Mouse (Mus musculus): ENCODE data around the gene Pou2f2. TPM values are rescaled to one million over a fixed set of nuclear protein-coding genes. Genes with fewer than 3 reads are reported as not detected.
A peak's percentile ranks its signal among the peaks of the same experiment; 100 is the strongest.

Pou2f2 gene
- polyA plus RNA-seq, 1 experiment from 2014 or later: 13.6 TPM

DNA sequence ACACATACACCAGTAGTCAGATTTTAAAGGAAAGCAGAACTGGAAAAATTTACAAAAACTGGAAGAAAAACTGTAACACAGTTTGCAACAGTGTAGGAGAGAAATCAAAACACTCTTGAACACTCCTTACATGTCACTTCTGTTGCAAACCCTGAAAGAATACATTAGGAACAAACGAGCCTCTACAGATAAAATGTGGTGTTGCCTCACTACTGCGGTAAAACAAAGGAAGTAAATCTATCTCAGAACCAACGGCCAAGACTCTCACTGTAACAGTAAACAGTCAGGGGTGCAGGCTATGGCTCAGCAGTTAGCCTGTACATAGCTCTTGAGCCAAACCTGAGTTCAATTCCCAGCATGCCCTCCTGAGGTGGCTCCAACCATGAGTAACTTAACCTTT is 33.6 kb upstream of the Pou2f2 start:
- 0 out of 2 replicates have a peak, but pooled peaks cover 4% of the 10 kb centered on the region for H3K9me3 ChIP-seq (replicated peaks)
- peaks cover 7% of the 10 kb centered on the region for H3K4me1 ChIP-seq
- no peak overlapping the region for H3K27ac ChIP-seq (replicated peaks)
- no peaks in the 10 kb centered on the region for H3K27me3 ChIP-seq (ENCODE audit: low read depth, poor library complexity, severe bottlenecking)
- no peak for DNase-seq (ENCODE audit: low spot score)
- 89% methylated on average over 3 of the region's 3 CpGs for WGBS
- peaks cover 46% of the 10 kb centered on the region for H3K36me3 ChIP-seq
- no peak overlapping the region for H3K4me3 ChIP-seq

DNA sequence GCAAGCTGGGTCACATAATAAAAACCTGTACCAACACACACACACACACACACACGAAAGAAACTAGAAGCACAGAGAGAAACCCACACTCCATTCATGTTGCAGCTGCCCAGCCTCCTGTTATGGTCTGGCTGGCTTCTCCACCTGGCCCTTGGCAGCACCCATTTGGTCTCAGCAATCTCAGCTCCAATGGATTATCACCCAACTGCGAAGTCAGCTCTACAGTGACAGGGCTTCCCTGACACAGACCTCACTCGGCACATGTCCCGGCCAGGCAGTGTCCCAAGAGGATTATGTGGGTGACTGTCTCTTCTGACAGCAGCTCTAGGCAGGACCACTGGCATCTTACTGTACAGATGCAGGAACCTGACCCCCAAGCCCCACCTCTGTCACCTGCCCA is 31.0 kb upstream of the Pou2f2 start:
- WGBS: 87% methylated on average over 4 of the region's 4 CpGs
- H3K36me3 ChIP-seq: peaks cover 51% of the 10 kb centered on the region
- no peaks in the 10 kb centered on the region for H3K4me1 ChIP-seq
- no peak for DNase-seq (ENCODE audit: low spot score)
- H3K4me3 ChIP-seq: no peak overlapping the region
- H3K9me3 ChIP-seq (replicated peaks): 0 out of 2 replicates have a peak, but pooled peaks cover 4% of the 10 kb centered on the region
- H3K27ac ChIP-seq (replicated peaks): no peak overlapping the region
- H3K27me3 ChIP-seq (ENCODE audit: low read depth, poor library complexity, severe bottlenecking): no peaks in the 10 kb centered on the region

DNA sequence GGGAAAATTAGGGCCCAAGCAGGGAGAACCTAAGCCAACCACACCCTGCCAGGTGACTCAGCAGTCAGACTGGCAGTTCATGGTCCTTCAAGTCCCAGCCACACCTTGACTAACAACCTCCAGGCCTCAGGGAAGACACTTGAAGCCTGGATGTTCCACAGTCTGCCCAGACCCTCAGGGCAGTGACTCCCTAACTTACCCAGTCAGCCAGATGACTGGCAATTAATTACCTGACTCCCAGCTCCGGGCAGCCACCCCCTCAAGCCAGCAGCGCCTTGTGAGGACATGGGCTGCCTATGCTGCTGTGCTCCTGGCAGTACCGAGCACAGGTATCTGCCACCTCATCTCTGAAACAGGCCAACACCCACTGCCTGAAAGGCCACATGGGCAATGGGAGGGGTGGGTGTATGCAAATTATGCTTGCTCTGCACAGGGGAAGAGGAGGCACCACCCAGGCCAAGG is 29.7 kb upstream of the Pou2f2 start:
- H3K36me3 ChIP-seq: peaks cover 50% of the 10 kb centered on the region

DNA sequence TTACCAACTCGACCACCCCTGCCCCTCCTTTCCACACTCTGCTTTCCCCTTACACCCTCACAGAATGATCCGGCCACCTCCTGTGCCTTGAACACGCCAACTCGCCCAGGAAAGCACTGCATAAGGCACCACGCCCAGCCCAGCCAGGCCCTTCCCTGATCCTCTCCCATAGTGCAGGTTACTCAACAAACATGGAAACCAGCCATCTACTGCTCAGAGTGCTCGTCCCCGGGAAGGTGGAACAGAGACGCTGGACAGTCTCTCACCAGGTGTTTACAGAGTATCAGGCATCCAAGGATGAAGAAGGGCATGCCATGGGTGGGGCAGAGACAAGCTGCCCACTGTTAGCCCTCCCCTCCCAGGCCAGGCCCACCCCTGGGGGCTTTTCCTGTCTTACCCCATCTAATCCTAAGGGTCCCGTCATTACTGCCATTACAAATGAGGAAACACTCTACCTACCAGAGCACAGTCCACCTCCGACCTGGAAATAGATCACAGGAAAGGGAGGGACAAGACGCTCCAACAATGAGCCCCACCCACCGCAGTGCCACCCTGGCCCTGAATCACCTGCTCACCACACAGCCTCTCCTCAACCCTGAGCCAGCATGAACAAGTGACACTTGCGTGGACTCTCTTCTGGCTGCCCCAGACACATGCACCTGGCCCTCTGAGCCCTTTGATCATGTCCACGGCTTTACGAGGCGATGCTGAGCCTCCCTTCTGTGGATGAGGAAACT is 26.7 kb upstream of the Pou2f2 start:
- no peaks in the 10 kb centered on the region for H3K27me3 ChIP-seq (ENCODE audit: low read depth, poor library complexity, severe bottlenecking)
- H3K27ac ChIP-seq (replicated peaks): no peak overlapping the region
- H3K36me3 ChIP-seq: peaks cover 62% of the 10 kb centered on the region
- no peak for DNase-seq (ENCODE audit: low spot score)
- no peak overlapping the region for H3K4me3 ChIP-seq
- H3K9me3 ChIP-seq (replicated peaks): 0 out of 2 replicates have a peak, but pooled peaks cover 4% of the 10 kb centered on the region
- 89% methylated on average over 16 of the region's 16 CpGs for WGBS
- no peaks in the 10 kb centered on the region for H3K4me1 ChIP-seq

More for the DNA sequence above, 29.7 kb upstream of the Pou2f2 start:
- H3K27ac ChIP-seq (replicated peaks): no peak overlapping the region
- no peak for DNase-seq (ENCODE audit: low spot score)
- H3K27me3 ChIP-seq (ENCODE audit: low read depth, poor library complexity, severe bottlenecking): no peaks in the 10 kb centered on the region
- H3K9me3 ChIP-seq (replicated peaks): 0 out of 2 replicates have a peak, but pooled peaks cover 4% of the 10 kb centered on the region
- no peaks in the 10 kb centered on the region for H3K4me1 ChIP-seq
- 77% methylated on average over 3 of the region's 3 CpGs for WGBS
- H3K4me3 ChIP-seq: no peak overlapping the region

DNA sequence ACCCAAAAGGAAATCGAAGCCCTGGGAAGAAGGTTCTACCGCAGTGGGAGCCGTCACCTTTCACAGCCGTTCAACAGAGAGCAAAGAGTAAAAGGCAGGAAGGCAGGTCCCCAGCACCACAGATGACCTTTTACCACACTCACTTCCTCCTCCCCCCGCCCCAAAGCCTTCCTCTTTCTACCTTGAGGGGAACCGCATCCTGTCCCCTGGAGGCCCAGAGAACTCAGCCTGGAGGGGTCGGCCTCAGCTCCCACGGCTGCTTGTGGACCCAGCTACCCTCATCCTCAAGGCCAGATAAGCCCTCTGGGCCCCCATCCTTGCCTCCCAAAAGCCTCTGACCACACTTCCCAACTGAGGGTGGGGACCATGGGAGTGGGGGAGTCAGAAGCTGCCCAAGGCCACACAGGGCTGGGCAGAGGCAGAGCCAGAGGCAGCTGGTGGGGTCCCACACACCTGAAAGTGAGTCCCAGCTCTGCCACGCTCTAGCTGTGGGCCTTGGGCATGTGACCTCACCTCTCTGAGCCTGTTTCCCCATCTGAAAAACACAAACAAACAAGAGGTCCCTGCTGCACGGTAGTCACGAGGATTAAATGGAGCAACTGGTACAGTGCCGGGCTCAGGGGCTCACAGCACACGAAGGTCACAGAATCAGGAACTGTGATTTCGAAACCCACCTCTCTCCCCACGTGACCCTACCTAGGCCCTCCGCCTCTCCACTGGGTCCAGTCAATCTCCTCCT is 26.0 kb upstream of the Pou2f2 start:
- Histone ChIP-seq H3K27ac (replicated peaks) (no peak overlapping the region), H3K4me3 (no peak overlapping the region), H3K36me3 (peaks cover 55% of the 10 kb centered on the region), H3K9me3 (replicated peaks) (no peaks in the 10 kb centered on the region), H3K4me1 (no peaks in the 10 kb centered on the region), H3K27me3 (ENCODE audit: low read depth, poor library complexity, severe bottlenecking) (no peaks in the 10 kb centered on the region)
- WGBS: 92% methylated on average over 16 of the region's 16 CpGs
- no peak for DNase-seq (ENCODE audit: low spot score)

DNA sequence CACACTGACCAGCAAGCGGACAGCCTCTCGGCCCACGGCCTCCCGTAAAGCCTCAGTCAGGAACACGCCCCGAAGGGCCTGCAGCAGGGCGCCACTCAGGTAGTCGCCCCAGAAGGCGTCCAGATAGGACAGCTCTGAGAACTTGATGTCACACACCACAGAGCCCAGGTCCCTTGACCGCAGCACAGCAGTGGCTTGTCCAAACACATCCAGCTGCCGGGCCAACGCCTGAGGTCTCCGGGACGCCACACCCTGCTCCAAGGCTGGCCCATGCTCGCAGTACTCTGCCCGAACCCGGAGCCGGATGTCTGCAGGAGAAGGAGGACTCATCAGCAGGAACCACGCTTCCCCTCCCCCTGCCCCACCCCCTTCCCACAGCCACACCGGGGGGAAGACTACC is 24.1 kb upstream of the Pou2f2 start:
- no peaks in the 10 kb centered on the region for H3K27me3 ChIP-seq (ENCODE audit: low read depth, poor library complexity, severe bottlenecking)
- peaks cover 37% of the 10 kb centered on the region for H3K36me3 ChIP-seq
- DNase-seq (ENCODE audit: low spot score): no peak
- H3K4me3 ChIP-seq: no peak overlapping the region
- no peak overlapping the region for H3K27ac ChIP-seq (replicated peaks)
- 91% methylated on average over 20 of the region's 20 CpGs for WGBS
- no peaks in the 10 kb centered on the region for H3K4me1 ChIP-seq
- H3K9me3 ChIP-seq (replicated peaks): no peaks in the 10 kb centered on the region

DNA sequence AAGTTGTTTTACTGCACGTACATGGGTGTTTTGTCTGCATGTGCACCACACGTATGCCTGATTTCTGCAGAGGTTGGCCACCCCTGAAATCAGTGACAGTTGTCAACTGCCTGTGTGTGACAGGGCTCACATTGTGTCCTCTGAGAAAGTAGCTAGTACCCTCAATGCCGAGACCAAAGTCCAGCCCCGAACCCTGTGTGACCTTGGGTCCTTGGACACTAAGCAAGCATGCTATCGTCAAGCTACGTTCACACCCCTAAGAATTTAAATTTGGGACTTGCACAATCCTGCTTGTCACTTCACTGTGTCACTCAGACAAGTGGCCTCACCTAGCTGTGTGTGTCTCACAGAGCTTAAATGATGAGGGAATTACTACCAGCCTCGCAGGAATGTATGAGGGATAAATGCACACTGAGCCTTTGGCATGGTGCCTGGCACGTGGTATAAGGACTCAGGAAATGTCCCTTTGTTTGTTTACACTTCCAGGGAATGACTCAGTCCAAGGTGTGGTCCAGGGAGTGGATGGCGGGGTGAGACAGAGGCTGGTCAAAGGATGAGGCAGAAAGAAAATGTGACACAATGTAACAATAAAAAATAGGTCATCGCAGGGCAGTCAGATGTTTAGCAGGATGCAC is 18.0 kb upstream of the Pou2f2 start:
- no peak for DNase-seq (ENCODE audit: low spot score)
- no peaks in the 10 kb centered on the region for H3K4me1 ChIP-seq
- no peaks in the 10 kb centered on the region for H3K27me3 ChIP-seq (ENCODE audit: low read depth, poor library complexity, severe bottlenecking)
- WGBS: 81% methylated on average over 10 of the region's 10 CpGs
- H3K4me3 ChIP-seq: no peak overlapping the region
- peaks cover 6% of the 10 kb centered on the region for H3K36me3 ChIP-seq
- no peaks in the 10 kb centered on the region for H3K9me3 ChIP-seq (replicated peaks)
- H3K27ac ChIP-seq (replicated peaks): no peak overlapping the region

DNA sequence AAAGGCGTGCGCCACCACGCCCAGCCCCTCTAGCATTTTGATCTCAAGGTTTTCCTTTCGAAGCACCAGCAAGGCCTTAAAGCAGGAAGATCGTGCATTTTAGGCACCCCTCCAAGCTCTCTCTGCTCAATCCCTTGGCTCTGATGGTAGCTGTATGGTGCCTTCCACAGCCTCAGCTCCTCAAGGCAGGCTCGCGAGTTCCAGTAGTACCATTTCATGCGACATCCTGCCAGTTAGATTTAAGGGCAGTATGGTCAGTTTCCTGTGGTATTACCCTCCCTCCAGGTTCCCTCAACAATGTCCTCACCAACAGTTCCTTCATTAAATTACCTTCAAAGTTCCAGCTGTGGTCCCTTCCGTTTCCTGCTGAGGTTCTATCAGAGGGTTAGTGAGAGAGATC is 16.6 kb upstream of the Pou2f2 start:
- no peaks in the 10 kb centered on the region for H3K9me3 ChIP-seq (replicated peaks)
- 92% methylated on average over 9 of the region's 9 CpGs for WGBS

DNA sequence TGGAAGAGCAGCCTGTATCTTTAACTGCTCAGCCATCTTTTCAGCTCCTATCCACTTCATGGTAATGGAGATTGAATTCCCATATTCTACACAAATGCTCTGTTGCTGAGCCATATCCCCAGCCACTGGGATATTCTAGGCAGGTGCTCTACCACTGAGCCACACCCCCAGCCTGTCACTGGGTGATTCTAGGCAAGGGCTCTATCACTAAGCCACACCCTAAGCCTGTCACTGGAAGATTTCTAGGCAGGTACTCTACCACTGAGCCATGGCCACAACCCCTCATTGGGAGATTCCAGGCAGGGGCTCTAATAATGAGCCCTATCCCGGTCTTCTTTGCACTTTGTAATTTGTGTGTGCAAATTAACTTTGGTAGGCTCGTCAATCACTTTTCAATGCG is 15.6 kb upstream of the Pou2f2 start:
- Histone ChIP-seq H3K4me3 (no peak overlapping the region), H3K36me3 (no peaks in the 10 kb centered on the region), H3K9me3 (replicated peaks) (no peaks in the 10 kb centered on the region), H3K27me3 (ENCODE audit: low read depth, poor library complexity, severe bottlenecking) (no peaks in the 10 kb centered on the region), H3K4me1 (no peaks in the 10 kb centered on the region), H3K27ac (replicated peaks) (no peak overlapping the region)
- no peak for DNase-seq (ENCODE audit: low spot score)
- 78% methylated on average over 3 of the region's 3 CpGs for whole genome bisulfite sequencing

More for the DNA sequence above, 16.6 kb upstream of the Pou2f2 start:
- H3K27ac ChIP-seq (replicated peaks): no peak overlapping the region
- H3K27me3 ChIP-seq (ENCODE audit: low read depth, poor library complexity, severe bottlenecking): no peaks in the 10 kb centered on the region
- no peaks in the 10 kb centered on the region for H3K36me3 ChIP-seq
- no peak overlapping the region for H3K4me3 ChIP-seq
- no peak for DNase-seq (ENCODE audit: low spot score)
- no peaks in the 10 kb centered on the region for H3K4me1 ChIP-seq

DNA sequence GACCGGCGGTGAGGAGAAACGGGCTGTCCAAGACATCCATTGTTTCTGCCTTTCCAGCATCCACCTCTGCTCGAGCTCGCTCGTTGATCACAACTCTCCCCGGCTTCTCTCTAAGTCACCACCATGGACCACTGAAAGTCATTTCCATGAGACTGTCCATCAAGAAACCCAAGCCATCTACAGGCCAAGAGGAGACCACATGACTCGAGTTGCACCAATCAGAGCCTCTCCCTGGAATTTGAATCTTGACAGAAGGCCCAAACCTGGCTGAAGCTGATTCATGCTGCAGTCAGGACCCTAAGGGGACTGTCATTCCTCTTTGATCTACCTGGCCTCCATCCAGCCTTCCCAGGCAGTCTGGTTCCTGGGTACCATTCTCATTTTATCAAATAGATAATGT is 12.6 kb upstream of the Pou2f2 start:
- H3K36me3 ChIP-seq: no peaks in the 10 kb centered on the region
- H3K4me3 ChIP-seq: no peak overlapping the region
- 71% methylated on average over 8 of the region's 8 CpGs for WGBS
- H3K27me3 ChIP-seq (ENCODE audit: low read depth, poor library complexity, severe bottlenecking): no peaks in the 10 kb centered on the region
- no peak overlapping the region for H3K27ac ChIP-seq (replicated peaks)
- H3K4me1 ChIP-seq: peaks cover 4% of the 10 kb centered on the region; the same call in 1 of the 2 replicates
- no peaks in the 10 kb centered on the region for H3K9me3 ChIP-seq (replicated peaks)
- no peak for DNase-seq (ENCODE audit: low spot score)

DNA sequence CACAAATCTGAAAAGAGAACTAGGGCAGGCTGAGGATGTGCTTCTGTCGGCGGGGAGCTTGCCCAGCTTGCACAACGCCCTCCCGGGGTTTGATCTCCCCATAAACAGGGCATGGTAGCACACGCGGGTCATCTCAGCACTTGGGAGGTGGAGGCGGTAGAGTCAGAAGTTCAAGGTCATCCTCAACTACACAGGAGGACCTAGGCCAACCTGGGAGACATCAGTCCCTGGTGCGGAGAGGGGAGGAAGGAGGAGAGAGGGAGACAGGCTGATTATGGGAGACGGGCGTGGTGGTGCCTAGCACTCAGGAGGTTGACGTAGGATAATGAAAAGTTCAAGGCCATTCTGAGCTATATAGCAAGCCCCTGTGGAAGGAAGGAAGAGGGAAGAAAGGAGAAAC is 11.3 kb upstream of the Pou2f2 start:
- 92% methylated on average over 11 of the region's 11 CpGs for WGBS
- H3K36me3 ChIP-seq: no peaks in the 10 kb centered on the region
- no peaks in the 10 kb centered on the region for H3K9me3 ChIP-seq (replicated peaks)
- no peak overlapping the region for H3K27ac ChIP-seq (replicated peaks)
- peaks cover 8% of the 10 kb centered on the region; the same call in 1 of the 2 replicates for H3K27me3 ChIP-seq (ENCODE audit: low read depth, poor library complexity, severe bottlenecking)
- H3K4me3 ChIP-seq: no peak overlapping the region
- no peak for DNase-seq (ENCODE audit: low spot score)
- peaks cover 4% of the 10 kb centered on the region; the same call in 1 of the 2 replicates for H3K4me1 ChIP-seq

DNA sequence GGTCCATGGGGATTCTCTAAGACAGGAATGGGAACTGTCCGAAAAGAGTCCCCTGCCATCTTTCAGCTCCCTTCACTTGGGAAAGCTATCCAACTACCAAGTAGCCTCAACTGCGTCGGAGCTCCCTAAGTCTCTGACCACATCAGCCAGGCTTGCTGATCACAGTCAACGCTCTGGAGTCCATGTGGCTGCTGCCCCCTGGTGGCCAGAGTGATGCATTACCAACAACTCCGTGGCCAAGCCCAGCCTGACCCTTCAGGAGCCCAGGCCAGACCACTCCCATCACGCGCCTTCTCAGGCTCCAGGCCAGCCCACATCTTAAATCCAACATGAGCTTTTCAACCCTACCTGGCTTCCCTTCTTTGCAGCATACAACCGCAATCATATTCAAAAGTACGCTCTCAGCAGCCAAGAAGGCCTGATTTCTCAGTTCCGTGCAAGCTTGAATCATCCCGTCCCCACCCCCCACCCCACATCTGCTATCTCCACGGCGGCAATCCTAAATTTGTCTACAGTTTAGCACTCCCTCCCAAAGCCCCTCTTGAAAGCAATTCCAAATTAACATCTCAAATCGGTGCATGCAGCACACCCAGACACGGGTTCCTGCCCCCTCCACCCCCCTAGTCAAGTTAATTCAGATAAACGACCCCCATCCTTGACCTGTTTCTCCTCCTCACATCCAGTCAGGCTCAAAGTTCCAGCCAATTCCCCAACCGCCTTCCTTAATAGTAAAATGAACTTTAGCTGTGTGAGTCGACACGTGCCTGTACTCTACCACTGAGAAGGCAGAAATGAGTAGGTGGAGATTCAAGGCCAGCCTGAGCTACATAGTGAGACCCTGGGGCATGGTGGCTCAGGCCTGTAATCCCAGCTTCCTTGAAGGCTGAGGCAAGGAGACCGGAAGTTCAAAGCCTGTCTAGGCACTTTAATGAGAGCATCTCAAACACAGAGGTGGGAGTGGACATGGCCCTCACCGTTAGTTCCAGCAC is 8.4 kb upstream of the Pou2f2 start:
- H3K4me1 ChIP-seq: peaks cover 4% of the 10 kb centered on the region; the same call in 1 of the 2 replicates
- no peaks in the 10 kb centered on the region for H3K9me3 ChIP-seq (replicated peaks)
- peak; percentile 91 for DNase-seq (ENCODE audit: low spot score)
- peaks cover 37% of the 10 kb centered on the region for H3K27me3 ChIP-seq (ENCODE audit: low read depth, poor library complexity, severe bottlenecking)
- H3K27ac ChIP-seq (replicated peaks): no peak overlapping the region
- H3K36me3 ChIP-seq: no peaks in the 10 kb centered on the region
- 32% methylated on average over 21 of the region's 21 CpGs for WGBS
- peak overlapping the region; percentile 14; the same call in 1 of the 2 replicates for H3K4me3 ChIP-seq

All from midbrain, embryonic 10.5 days (tissue).